Mouse (Mus musculus): ENCODE measurements around the gene Pdzd2.

The Pdzd2 gene

GRCm38 (mm10) chr15:12603674-12604073, 136.1 kb downstream of the Pdzd2 start:
- no peak for TF ChIP-seq GATA4 (IDR thresholded peaks at IDR 0.05; ENCODE audit: insufficient replicate concordance, low read length)

DNA sequence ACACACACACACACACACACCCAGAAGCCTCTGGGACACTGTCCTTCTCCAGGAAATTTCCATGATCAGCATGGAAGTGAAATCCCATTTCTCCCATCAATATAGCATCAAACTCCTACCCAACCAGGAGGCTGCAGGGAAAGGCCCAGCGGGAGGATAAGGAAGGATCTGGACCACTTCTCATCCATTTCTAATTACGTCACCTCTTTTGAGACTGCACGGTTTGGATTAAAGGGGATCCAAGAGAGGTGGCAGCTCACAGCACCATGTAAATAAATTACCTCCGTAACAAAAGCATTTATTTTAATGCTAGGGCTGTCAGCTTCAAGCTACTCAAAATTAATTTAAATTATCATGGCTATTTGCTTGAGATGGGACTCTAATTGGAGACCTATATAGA, 146.6 kb downstream of the Pdzd2 start:
- TF ChIP-seq GATA4 (IDR thresholded peaks at IDR 0.05; ENCODE audit: insufficient replicate concordance, low read length), result no peak

DNA sequence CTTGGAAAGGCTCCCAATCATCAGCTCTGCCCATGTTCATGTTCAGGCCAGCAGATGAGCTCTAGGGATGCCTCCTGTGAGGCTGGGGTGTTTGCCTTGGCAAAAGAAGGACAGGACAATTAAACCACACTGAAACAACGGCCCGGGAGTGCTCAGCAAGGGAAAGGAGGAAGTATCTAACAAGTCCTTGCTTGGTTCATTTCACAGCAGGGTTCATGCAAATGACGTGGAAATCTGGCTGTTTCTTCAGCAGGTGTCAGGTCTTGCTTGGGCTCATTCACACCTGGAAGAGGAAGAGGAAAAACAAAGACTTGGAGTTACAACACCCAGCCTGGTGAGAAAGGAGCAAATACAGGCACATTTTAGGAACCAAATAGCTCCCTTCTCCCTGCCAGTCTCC, 147.1 kb downstream of the Pdzd2 start:
- TF ChIP-seq GATA4 (IDR thresholded peaks at IDR 0.05; ENCODE audit: insufficient replicate concordance, low read length), result no peak

DNA sequence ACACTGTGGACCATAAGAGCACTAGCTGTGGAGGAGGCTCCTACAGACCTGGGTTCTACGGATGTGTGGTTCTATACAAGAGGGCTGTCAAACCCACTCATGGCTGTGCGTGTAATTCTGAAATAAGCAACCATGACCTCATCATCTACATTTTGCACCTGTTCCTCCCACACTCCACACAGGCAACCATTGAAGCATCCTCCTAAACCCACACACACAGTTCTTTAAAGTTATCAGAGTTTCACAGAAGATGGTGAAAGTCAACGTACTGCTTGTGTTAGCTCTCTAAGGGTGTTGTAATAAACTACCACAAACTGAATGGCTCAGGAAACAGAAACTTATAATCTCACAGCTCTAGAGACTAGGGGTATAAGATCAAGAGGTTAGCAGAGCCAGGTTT, 151.1 kb downstream of the Pdzd2 start:
- no peak for TF ChIP-seq GATA4 (IDR thresholded peaks at IDR 0.05; ENCODE audit: insufficient replicate concordance, low read length)

- TF ChIP-seq GATA4 (IDR thresholded peaks at IDR 0.05; ENCODE audit: insufficient replicate concordance, low read length), result no peak
These were observed 152.8 kb downstream of the Pdzd2 start for GRCm38 (mm10) chr15:12586852-12587424.

- TF ChIP-seq GATA4 (IDR thresholded peaks at IDR 0.05; ENCODE audit: insufficient replicate concordance, low read length), result no peak
These were observed 153.6 kb downstream of the Pdzd2 start for GRCm38 (mm10) chr15:12586154-12586553.

DNA sequence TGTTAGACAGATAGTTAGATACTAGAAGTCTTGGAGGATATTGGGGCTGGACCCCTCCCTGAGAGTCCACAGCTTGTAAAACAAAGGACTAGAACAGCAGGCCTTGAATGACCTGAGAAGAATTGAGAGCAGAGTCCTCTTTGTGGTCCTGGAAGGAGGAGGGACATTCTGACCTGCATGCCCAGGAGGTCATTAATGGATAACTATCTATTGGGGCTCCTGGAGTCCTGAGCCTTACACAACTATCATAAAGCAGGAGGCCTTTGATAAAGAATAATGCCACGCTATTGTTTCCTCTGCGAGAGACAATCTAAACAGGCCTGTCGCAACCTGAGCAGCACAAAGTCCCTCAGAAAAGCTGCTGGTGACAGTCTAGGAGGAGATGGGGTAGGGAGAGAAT, 156.7 kb downstream of the Pdzd2 start:
- TF ChIP-seq GATA4 (IDR thresholded peaks at IDR 0.05; ENCODE audit: insufficient replicate concordance, low read length), result no peak

DNA sequence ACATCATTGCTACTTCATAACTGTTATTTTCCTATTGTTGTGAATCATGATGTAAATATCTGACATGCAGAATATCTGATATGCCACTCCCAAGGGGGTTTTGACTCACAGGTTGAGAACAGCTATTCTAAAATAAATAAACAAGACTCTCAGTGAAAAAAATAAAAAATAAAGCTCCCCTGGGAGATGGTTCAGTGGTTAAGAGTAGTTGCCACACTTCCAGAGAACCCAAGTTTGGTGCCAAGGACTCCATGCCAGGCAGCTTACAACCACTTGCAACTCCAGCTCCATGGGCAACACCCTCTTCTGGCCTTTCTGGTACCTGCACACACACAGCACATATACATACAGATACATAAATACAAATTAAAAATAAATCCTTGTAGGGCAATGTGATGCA, 157.3 kb downstream of the Pdzd2 start:
- no peak for TF ChIP-seq GATA4 (IDR thresholded peaks at IDR 0.05; ENCODE audit: insufficient replicate concordance, low read length)

GRCm38 (mm10) chr15:12579196-12579595, 160.5 kb downstream of the Pdzd2 start:
- TF ChIP-seq GATA4 (IDR thresholded peaks at IDR 0.05; ENCODE audit: insufficient replicate concordance, low read length), result no peak

GRCm38 (mm10) chr15:12578276-12578675, 161.4 kb downstream of the Pdzd2 start:
- TF ChIP-seq GATA4 (IDR thresholded peaks at IDR 0.05; ENCODE audit: insufficient replicate concordance, low read length), result no peak

GRCm38 (mm10) chr15:12577715-12578114, 162.0 kb downstream of the Pdzd2 start:
- TF ChIP-seq GATA4 (IDR thresholded peaks at IDR 0.05; ENCODE audit: insufficient replicate concordance, low read length), result no peak

DNA sequence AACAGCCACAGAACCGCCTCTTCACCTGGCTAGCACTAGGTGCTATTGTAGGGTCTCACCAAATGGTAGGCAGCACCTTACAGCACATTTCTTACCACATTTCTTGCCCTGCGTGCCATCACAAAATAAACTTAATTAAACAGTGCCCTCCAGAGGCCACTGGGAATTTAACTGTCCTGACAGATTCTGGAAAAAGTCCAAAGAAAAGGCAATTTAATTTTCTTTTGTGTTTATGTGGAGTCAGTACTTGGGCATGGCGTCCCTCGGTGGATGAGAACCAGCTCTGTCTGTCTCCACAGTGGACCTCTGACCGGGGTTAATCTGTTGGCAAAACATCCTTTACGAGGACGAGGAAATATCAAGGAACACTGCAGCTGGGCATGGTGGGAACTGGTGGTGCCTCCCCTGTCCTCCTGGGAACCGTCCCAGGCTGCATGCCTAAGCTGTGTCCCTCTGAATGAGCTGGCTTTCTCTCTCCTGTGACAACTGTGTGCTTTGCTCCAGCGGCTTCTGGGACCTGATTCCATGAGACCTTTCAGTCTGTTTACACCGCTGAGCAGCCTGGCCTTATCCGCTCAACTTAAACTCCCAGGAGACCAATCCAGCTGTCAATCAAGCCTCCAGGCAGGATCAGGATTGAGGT, 162.5 kb downstream of the Pdzd2 start:
- no peak for TF ChIP-seq GATA4 (IDR thresholded peaks at IDR 0.05; ENCODE audit: insufficient replicate concordance, low read length)

- no peak for TF ChIP-seq GATA4 (IDR thresholded peaks at IDR 0.05; ENCODE audit: insufficient replicate concordance, low read length)
These were observed 166.1 kb downstream of the Pdzd2 start for GRCm38 (mm10) chr15:12573621-12574020.

GRCm38 (mm10) chr15:12571168-12571567, 168.6 kb downstream of the Pdzd2 start:
- TF ChIP-seq GATA4 (IDR thresholded peaks at IDR 0.05; ENCODE audit: insufficient replicate concordance, low read length), result no peak

DNA sequence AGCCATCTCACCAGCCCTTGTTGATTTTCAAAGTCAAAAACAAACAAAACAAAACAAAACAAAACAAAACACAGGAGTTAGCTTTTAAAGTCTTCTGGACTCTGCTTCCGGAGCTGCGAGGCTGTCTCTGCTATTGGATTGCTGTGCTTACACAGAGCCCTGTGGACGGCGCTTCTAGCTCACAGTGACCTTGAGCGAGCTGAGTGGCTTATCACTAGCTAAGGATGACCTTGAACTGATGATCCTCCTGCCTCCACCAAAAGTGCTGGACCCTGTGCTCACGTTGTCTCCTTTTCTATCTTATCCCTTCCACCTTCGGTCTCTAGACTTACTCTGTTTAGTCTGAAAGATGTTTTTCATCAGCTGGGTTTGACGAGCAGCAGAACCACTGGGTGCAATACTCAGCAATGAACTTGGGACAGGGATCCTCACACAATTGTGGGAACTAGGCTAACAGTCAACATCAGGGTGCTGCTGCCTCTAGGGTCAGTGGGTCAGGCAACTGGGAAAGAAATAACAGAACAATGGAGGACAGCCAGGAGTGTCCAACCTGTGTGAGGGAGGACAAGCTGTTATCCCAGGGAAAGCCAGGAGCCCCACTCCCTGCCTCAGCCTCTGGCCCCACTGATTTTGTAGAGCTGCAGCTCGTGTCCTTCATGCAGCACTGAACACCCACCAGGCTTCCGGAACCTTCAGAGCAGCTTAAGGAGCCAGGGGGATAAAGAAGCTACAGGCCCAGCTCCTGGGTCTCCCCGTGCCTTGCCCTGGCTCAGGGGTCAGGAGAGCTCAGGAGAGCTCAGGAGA, 172.9 kb downstream of the Pdzd2 start:
- no peak for TF ChIP-seq GATA4 (IDR thresholded peaks at IDR 0.05; ENCODE audit: insufficient replicate concordance, low read length)

DNA sequence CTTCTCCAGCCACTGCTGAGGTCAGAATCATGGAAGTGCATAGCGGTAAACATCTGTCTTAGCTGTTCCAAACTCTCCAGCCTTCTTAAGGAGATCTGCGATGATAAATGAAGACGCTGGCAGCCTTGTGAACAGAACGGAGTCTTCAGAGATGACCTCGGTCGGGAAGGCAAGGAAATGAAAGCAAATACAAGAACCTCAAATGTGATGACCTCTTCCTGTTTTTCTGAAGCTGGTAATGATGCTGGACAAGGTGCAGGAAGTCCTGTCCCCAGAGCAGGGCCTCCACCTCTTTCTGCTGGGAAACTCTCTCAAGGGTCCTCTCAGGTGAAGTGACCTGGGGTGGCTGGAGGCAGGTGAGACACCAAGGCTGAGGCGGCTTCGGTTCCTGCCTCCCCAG, 174.4 kb downstream of the Pdzd2 start:
- TF ChIP-seq GATA4 (IDR thresholded peaks at IDR 0.05; ENCODE audit: insufficient replicate concordance, low read length), result no peak
